Mouse (Mus musculus): ENCODE measurements around the gene Kndc1.

Gene Kndc1

GRCm38 (mm10) chr7:139905261-139905660 is 10.8 kb downstream of the Kndc1 start:
- no peak for DNase-seq (ENCODE audit: low spot score)

- DNase-seq (ENCODE audit: low spot score), result peak; percentile 6
Measured at GRCm38 (mm10) chr7:139905661-139906060, 11.2 kb downstream of the Kndc1 start.

- no peak for DNase-seq (ENCODE audit: low spot score)
Measured at GRCm38 (mm10) chr7:139908176-139908575, 13.7 kb downstream of the Kndc1 start.

GRCm38 (mm10) chr7:139909469-139909868 is 15.0 kb downstream of the Kndc1 start:
- no peak for DNase-seq (ENCODE audit: low spot score)

- DNase-seq (ENCODE audit: low spot score), result no peak
Measured at GRCm38 (mm10) chr7:139910204-139910835, 15.8 kb downstream of the Kndc1 start.

GRCm38 (mm10) chr7:139914141-139915047 is 19.9 kb downstream of the Kndc1 start:
- DNase-seq (ENCODE audit: low spot score), result peak; percentile 40

GRCm38 (mm10) chr7:139915646-139916257 is 21.3 kb downstream of the Kndc1 start:
- DNase-seq (ENCODE audit: low spot score), result no peak

- DNase-seq (ENCODE audit: low spot score), result no peak
Measured at GRCm38 (mm10) chr7:139916345-139916744, 21.8 kb downstream of the Kndc1 start.

GRCm38 (mm10) chr7:139918262-139918661 is 23.8 kb downstream of the Kndc1 start:
- no peak for DNase-seq (ENCODE audit: low spot score)

GRCm38 (mm10) chr7:139930732-139931131 is 36.2 kb downstream of the Kndc1 start:
- DNase-seq (ENCODE audit: low spot score), result peak; percentile 27

GRCm38 (mm10) chr7:139936705-139937104 is 42.2 kb downstream of the Kndc1 start:
- no peak for DNase-seq (ENCODE audit: low spot score)

- no peak for DNase-seq (ENCODE audit: low spot score)
Measured at GRCm38 (mm10) chr7:139937138-139937537, 42.6 kb downstream of the Kndc1 start.

- DNase-seq (ENCODE audit: low spot score), result no peak
Measured at GRCm38 (mm10) chr7:139937810-139938209, 43.3 kb downstream of the Kndc1 start.

- no peak for DNase-seq (ENCODE audit: low spot score)
Measured at GRCm38 (mm10) chr7:139940476-139941209, 46.1 kb downstream of the Kndc1 start.

GRCm38 (mm10) chr7:139943674-139944281 is 49.3 kb downstream of the Kndc1 start, which contains the start of gene Utf1:
Gene Utf1, plus strand, starts transcription at chr7:139943789.
- DNase-seq (ENCODE audit: low spot score), result no peak

- DNase-seq (ENCODE audit: low spot score), result no peak
Measured at GRCm38 (mm10) chr7:139944291-139945240, 50.1 kb downstream of the Kndc1 start.

- no peak for DNase-seq (ENCODE audit: low spot score)
Measured at GRCm38 (mm10) chr7:139945516-139945915, 51.0 kb downstream of the Kndc1 start.

- DNase-seq (ENCODE audit: low spot score), result no peak
Measured at GRCm38 (mm10) chr7:139946032-139946431, 51.5 kb downstream of the Kndc1 start.

GRCm38 (mm10) chr7:139949893-139950282 is 55.4 kb downstream of the Kndc1 start:
- DNase-seq (ENCODE audit: low spot score), result peak; percentile 27

GRCm38 (mm10) chr7:139950283-139950971 is 55.9 kb downstream of the Kndc1 start:
- peak; percentile 44 for DNase-seq (ENCODE audit: low spot score)
